Mouse (Mus musculus): ENCODE measurements around the gene Cd6. TPM values are rescaled to one million over a fixed set of nuclear protein-coding genes. Genes with fewer than 3 reads are reported as not detected.

Gene Cd6
- polyA plus RNA-seq, 3 experiments from 2014 or later = 356 to 569 (median 520) TPM

GRCm38 (mm10) chr19:10835671-10836070 lies 5.8 kb upstream of the Cd6 start:
- ATAC-seq = no peak

- ATAC-seq = no peak
Measured at GRCm38 (mm10) chr19:10833611-10834010, 3.8 kb upstream of the Cd6 start.

GRCm38 (mm10) chr19:10832030-10832429 lies 2.2 kb upstream of the Cd6 start:
- ATAC-seq = no peak

GRCm38 (mm10) chr19:10831424-10831823 lies 1.6 kb upstream of the Cd6 start:
- peak; percentile 32 for ATAC-seq

GRCm38 (mm10) chr19:10828321-10828720 lies 1.5 kb downstream of the Cd6 start:
- peak; percentile 24 for ATAC-seq

GRCm38 (mm10) chr19:10824061-10824460 lies 5.8 kb downstream of the Cd6 start:
- ATAC-seq = peak; percentile 18

GRCm38 (mm10) chr19:10822534-10822933 lies 7.3 kb downstream of the Cd6 start:
- no peak for ATAC-seq

- peak; percentile 14 for ATAC-seq
Measured at GRCm38 (mm10) chr19:10821319-10821718, 8.5 kb downstream of the Cd6 start.

GRCm38 (mm10) chr19:10818217-10818946 lies 11.5 kb downstream of the Cd6 start:
- peak; percentile 8 for ATAC-seq

- no peak for ATAC-seq
Measured at GRCm38 (mm10) chr19:10816462-10816861, 13.4 kb downstream of the Cd6 start.

- peak; percentile 37 for ATAC-seq
Measured at GRCm38 (mm10) chr19:10815871-10816270, 14.0 kb downstream of the Cd6 start.

GRCm38 (mm10) chr19:10813905-10814304 lies 16.0 kb downstream of the Cd6 start:
- ATAC-seq = peak; percentile 7

- peak; percentile 54 for ATAC-seq
Measured at GRCm38 (mm10) chr19:10813039-10813438, 16.8 kb downstream of the Cd6 start.

GRCm38 (mm10) chr19:10811471-10811870 lies 18.4 kb downstream of the Cd6 start:
- no peak for ATAC-seq

GRCm38 (mm10) chr19:10810176-10810492 lies 19.7 kb downstream of the Cd6 start:
- ATAC-seq = no peak

- no peak for ATAC-seq
Measured at GRCm38 (mm10) chr19:10809428-10810175, 20.3 kb downstream of the Cd6 start.

GRCm38 (mm10) chr19:10808524-10809233 lies 21.2 kb downstream of the Cd6 start:
- ATAC-seq = no peak

- no peak for ATAC-seq
Measured at GRCm38 (mm10) chr19:10805661-10806285, 24.1 kb downstream of the Cd6 start.

GRCm38 (mm10) chr19:10804850-10805660 lies 24.8 kb downstream of the Cd6 start:
- ATAC-seq = no peak

- no peak for ATAC-seq
Measured at GRCm38 (mm10) chr19:10803751-10804150, 26.1 kb downstream of the Cd6 start.

GRCm38 (mm10) chr19:10801906-10802305 lies 28.0 kb downstream of the Cd6 start:
- no peak for ATAC-seq

GRCm38 (mm10) chr19:10801070-10801469 lies 28.8 kb downstream of the Cd6 start:
- peak; percentile 62 for ATAC-seq
